Mouse (Mus musculus) adrenal gland, postnatal 4 days (tissue): ENCODE measurements around the gene Hexim2. TPM values are rescaled to one million over a fixed set of nuclear protein-coding genes. Genes with fewer than 3 reads are reported as not detected.

Experiments
- DNase-seq, 2 experiments: peaks; one replicate each; pipeline ENCODE4 v3.0.0; 2021 to 2022; ENCODE audit warnings: low spot score in 2 of 2, mixed read lengths in 2 of 2
- long read RNA-seq, 2 experiments: library from polyadenylated mRNA; stranded (forward); transcript quantifications; one replicate each; pipeline ENCODE4 v2.0.0; 2021
- total RNA-seq, 2 experiments: library from RNA; stranded (reverse); gene quantifications; 2 replicates each; pipeline ENCODE4 v1.2.3; 2021

Hexim2 gene
- 10 to 100 TPM; 10.4 to 11.8 TPM for total RNA-seq
- long read RNA-seq, experiment 1, transcript Hexim2-202 (3 exons, 1,221 nt): major isoform, 5 of 17 reads
- long read RNA-seq, experiment 1, partial matches to known transcripts: 0 of 17 reads
- long read RNA-seq, experiment 1, other reads (novel, unspliced or antisense): 9 of 17 reads
- long read RNA-seq, experiment 2, partial matches to known transcripts: 0 of 8 reads
- long read RNA-seq, experiment 2, other reads (novel, unspliced or antisense): 4 of 8 reads

- peak; percentile 47 to 52 for DNase-seq
Measured at GRCm38 (mm10) chr11:103131701-103132575, at the start of gene Hexim2. Gene Hexim2, plus strand, starts transcription at chr11:103132429.

GRCm38 (mm10) chr11:103093306-103093705 is 38.9 kb upstream of the Hexim2 start:
- DNase-seq: no peak

- no peak for DNase-seq
Measured at GRCm38 (mm10) chr11:103093862-103094833, 38.1 kb upstream of the Hexim2 start.

GRCm38 (mm10) chr11:103095107-103095670 is 37.0 kb upstream of the Hexim2 start:
- DNase-seq: no peak

GRCm38 (mm10) chr11:103095801-103096200 is 36.4 kb upstream of the Hexim2 start:
- no peak for DNase-seq

GRCm38 (mm10) chr11:103096979-103097894 is 35.0 kb upstream of the Hexim2 start:
- DNase-seq: no peak

- DNase-seq: no peak
Measured at GRCm38 (mm10) chr11:103098531-103099190, 33.6 kb upstream of the Hexim2 start.

GRCm38 (mm10) chr11:103099352-103099940 is 32.8 kb upstream of the Hexim2 start:
- no peak for DNase-seq

- DNase-seq: no peak
Measured at GRCm38 (mm10) chr11:103100361-103100760, 31.9 kb upstream of the Hexim2 start.

GRCm38 (mm10) chr11:103101481-103101865 is 30.8 kb upstream of the Hexim2 start, which contains the start of the genes Plcd3 and Acbd4:
Gene Plcd3, minus strand, starts transcription at chr11:103101658.
Gene Acbd4, plus strand, starts transcription at chr11:103101682.
- peak; percentile 46 to 58 for DNase-seq

GRCm38 (mm10) chr11:103101866-103102501 is 30.2 kb upstream of the Hexim2 start:
- peak in 1 of 2 experiments; percentile 23 for DNase-seq

GRCm38 (mm10) chr11:103102725-103103349 is 29.4 kb upstream of the Hexim2 start:
- DNase-seq: peak; percentile 99

GRCm38 (mm10) chr11:103103621-103104020 is 28.6 kb upstream of the Hexim2 start:
- DNase-seq: no peak

GRCm38 (mm10) chr11:103104469-103104868 is 27.8 kb upstream of the Hexim2 start:
- no peak for DNase-seq

GRCm38 (mm10) chr11:103105180-103105725 is 27.0 kb upstream of the Hexim2 start:
- no peak for DNase-seq

GRCm38 (mm10) chr11:103105810-103106209 is 26.4 kb upstream of the Hexim2 start:
- DNase-seq: no peak

- DNase-seq: no peak
Measured at GRCm38 (mm10) chr11:103106386-103106785, 25.8 kb upstream of the Hexim2 start.
